Mouse (Mus musculus): ENCODE measurements at regions not wholly inside any gene's neighbourhood (a gene's known extent, or its start where the extent isn't known, plus 50 kb on each side); places are given as distances from the start of the nearest gene placed in this dataset.

DNA sequence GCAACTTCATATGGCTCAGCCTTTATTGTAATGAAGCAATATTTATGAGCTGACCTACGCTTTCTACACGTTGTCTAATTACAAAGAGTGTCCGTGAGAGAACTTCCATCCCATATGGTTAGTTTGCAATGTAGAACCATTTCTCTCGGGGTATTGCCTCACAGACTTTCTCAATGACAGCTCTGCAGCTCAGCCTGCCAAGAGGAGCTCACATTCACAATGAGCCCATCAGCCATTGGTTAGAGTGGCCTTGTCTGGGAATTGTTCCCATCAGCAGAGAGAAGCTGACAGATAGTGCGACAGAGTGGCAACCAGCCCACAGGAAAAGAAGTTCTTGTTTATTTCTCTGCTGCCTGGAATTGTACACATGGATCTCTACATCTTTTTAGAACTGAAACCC is 409.7 kb downstream of the Zfp704 start:
- peak in 1 of 2 experiments; percentile 14 for DNase-seq (ENCODE audit: low spot score in 2 of 2)

DNA sequence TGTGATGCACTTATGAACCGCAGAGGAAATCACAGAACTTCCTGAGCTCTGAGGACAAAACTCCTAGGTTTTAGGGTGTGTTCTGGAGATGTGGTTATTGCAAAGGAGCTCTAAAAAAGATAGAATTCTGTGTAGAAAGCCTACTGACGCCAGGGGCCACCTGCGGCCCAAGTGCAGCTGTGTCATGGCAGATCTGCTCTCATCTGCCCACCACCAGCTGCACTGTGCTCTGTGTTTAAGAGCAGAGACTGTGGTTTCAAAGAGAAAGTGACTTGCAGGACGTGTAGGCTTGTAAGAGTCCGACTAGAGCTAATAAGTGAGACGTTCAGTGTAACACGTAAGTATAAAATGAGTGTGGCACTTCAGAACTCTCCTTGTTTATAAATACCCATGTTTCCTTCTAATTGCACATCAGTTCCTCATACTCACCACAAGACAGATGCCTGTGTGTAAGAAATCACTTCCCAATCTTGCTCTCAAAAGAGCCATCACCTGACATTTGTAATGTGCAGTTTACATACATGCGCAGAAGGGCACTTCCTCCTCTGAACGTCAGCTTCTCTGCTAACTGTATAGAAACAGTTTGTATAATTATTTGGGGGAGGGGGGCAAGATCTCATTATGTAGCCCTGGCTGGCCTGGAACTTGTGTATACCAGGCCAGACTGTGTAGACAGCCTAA is 411.1 kb downstream of the Zfp704 start:
- DNase-seq (ENCODE audit: low spot score in 2 of 2) = no peak

DNA sequence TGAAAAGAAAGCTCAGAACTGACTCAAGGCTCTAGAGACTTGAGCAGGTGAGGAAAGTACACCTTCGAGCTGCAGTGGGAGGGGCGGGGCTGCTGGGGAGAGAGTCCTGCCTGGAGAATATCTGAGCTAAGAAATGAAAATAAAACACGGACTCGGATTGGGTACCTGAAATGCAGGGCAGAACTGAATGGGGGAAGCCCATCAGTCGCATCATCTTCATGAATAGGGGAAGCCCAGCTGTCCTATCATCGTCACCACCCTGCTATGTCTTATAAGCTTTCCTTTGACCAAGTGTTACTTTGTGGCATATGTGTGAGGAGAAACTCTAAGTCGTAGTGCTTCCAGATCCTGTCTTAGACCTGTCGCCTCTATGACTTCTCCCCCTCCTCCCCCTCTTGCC is 414.1 kb downstream of the Zfp704 start:
- no peak for DNase-seq (ENCODE audit: low spot score in 2 of 2)

DNA sequence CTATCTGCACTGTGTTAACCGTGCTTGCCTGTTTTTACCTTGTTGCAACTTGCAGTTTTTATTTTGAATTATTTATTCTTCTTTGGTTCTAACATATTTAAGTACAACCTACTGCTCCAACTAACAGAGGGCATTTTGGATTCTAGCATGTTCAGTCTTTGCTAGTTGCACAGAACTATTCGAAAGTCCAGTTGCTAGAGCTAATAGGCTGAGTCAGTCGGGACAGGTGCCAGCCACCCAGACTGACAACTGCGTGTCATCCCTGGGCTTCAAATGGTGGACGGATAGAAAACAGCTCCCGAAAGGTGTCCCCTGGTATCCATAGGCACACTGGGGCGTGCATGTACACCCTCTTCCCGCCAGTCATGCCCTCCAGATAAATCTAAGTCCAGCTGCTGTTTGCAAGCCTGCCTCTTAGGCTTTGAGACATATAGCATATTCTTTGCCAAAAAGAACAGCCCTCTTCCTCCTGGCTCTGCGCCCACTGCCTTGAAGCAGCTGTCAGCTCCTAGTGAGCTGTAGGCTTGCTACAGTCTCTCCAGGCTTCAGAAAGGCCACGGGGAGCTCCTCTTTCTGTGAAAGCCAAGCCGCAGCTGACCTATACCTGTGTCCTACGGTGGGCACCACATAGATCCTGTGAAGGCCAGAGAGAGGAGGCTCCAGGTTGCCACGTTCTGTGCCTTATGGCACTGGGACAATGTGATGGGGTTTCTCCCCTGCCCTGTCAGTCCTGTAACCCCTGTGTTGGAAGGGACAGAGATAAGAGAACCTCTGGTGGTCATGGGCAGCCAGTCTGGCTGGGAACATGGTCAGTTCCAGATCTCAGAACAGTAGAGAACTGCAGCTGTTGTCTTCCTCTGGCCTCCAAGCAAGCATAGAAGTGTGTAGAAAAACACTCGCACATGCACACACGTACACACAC is 420.3 kb downstream of the Zfp704 start:
- no peak for DNase-seq (ENCODE audit: low spot score in 2 of 2)

DNA sequence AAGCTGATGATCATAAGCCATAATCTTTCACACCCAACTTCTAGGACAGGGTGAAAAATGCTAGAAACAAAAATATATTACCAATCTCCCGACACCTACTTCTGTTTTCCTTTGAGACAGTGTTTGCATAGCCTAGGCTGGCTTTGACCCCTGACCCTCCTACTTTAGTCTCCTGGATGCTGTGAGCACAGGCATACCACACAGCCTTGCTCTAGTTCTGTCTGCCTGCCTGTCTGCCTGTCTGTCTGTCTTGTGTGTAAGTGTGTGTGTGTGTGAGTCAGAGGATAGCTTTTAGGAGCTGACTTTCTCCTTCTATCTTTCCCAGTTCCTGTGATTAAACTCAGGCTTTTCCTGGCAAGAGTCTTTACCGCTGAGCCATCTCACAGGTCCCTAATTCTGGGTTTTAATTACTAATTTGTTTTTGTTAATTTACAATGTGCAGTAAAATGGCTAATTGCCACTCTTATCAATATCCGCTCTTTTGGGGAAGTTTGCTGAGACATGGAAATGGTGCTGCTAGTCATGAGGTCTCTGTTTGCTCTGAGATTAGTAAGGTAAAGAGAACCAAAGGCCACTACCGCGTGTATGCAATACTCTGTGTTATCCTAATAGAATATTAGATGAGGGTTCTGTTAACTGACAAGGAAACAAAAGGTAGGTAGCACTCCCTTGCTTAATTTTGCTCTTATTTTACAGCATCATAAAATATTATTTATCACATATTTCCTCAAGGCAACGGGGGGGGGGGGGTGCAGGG is 423.3 kb downstream of the Zfp704 start:
- DNase-seq (ENCODE audit: low spot score in 2 of 2) = no peak

DNA sequence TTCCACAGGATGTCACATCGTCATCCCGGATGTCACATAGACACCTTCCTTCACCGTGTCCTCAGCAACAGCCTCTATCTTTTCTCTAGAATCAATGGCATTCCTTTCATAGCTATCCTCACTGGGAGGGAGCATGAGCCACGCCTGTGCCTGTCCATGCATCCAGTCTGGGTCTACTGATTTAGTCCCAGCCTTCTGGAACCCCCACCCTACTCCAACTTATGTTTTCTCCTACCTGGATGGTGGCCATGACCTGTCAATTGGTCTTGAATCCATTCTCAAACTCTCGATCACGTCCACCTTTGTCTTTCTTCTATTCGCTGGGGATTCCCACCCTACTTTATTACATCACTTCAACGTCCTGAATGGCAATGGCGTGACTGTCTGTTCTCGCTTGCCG is 428.3 kb downstream of the Zfp704 start:
- no peak for DNase-seq (ENCODE audit: low spot score in 2 of 2)

DNA sequence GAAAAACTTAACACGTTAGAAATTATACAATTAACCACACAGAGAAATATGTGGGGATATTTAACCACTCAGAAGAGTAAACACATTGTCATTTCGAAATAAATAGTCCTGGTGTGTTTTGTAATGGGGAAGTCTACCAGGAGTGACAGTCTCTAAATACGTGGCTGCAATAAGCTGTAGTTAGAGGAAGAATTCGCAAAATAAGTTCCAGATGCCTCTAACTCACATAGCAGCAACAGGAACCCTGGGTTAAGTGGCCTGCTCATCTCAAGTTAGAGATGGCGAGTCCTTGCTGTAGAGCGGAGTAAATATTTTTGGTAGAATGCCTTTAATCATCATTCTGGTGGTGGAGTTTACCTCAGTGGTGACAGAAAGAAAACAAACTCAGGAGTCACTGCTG is 430.2 kb downstream of the Zfp704 start:
- DNase-seq (ENCODE audit: low spot score in 2 of 2) = no peak

DNA sequence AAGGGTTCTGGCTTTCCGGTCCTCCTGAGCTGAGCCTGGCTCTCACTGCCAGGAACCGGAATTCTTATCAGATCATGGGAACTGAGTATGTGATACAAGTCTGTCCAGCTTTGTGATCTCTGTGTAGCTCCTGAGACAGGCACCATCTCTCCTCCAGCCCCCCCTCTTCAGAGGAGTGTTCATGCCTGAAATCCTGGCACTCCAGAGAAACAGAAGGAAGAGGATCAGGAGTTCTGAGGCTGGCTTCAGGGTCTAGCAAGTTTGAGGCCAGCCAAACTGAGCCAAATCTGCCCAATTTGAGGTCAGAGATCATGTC is 435.4 kb downstream of the Zfp704 start:
- no peak for DNase-seq (ENCODE audit: low spot score in 2 of 2)

DNA sequence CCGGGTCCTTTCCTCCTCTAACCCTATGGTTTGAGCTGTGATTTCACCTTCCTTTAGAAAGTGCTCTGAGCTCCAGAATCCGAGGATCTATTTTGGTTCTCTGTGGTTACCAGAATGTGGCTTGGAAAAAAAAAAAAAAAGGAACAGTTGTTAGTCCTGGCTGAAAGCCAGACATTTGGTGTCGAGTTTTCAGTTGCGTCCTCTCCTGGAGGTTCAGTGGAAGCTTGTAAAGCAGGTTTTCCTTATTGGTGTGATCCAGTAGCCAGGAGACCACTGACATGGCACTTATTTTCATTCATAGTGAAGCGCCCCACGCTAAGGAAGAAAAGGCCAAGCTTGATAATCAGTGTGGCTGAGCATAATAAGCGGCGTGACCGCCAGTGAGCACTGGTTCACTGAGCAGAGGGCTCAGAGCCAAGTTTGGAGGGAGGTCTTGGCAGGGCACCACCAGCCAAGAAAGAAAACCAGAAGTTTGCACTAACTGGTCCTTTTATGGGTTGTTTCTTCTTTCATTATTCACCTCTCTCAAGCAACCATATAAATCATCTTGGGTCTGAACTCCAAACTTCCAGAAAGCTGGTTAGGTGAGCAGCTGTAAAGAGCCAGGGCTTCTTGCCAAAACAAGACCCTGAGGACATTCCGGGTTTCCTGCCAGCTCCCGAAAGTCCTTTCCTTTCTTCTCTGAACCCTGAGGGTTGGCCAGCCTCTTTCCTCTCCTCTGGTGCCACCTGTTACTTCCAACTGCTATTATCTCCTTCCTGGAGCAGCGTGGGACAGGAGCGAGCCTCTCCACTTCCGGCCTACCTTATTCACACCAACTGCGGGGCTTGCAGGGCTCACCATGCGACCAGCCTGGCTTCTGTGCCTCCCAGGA is 436.0 kb downstream of the Zfp704 start:
- peak; percentile 11 to 51 for DNase-seq (ENCODE audit: low spot score in 2 of 2)

DNA sequence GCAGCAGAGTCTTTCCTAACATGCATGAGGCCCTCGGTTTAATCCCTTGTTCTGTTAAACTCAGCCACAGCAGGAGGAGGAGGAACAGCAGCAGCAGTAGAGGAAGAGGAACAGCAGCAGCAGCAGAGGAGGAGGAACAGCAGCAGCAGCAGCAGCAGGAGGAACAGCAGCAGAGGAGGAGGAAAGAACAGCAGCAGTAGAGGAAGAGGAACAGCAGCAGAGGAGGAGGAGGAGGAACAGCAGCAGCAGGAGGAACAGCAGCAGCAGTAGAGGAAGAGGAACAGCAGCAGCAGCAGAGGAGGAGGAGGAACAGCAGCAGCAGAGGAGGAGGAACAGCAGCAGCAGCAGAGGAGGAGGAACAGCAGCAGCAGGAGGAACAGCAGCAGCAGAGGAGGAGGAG is 437.9 kb downstream of the Zfp704 start:
- DNase-seq (ENCODE audit: low spot score in 2 of 2) = no peak

DNA sequence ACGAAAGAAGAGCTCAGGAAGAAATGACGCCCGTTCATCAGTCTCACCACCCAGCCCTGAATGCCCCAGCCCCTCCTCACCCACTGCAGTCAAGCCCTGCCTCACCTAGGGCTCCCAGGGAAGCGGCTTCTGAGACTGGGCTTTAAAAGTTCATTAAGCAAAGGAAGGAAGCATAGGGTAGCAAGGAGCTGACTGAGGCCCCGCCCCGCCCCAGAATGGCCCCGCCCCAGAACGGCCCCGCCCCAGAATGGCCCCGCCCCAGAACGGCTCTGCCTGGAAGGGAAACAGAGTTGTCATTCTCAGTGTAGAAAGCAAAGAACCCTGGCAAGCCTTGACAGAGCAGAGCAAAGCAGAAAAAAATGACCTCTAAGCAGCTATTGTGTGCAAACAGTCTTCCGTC is 440.9 kb downstream of the Zfp704 start:
- no peak for DNase-seq (ENCODE audit: low spot score in 2 of 2)

DNA sequence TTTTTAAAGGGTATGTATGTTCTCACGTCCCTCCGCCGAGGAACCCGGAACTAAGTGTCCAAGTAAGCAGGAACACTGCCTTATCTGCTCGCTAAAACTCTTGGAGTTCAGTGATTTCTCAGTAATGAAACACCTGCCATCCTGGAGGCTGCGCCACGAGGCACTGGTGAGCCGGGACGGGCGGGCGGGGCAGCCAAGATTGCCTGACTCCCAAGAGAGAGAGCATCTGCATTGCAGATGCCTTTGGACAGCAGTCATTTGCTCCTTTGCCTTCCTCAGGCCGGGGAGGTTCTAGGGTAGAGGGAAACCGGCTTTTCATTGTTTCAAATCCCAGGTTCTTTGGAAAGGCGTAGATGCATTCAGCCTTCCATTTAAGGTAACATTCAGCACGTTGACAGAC is 450.8 kb downstream of the Zfp704 start:
- DNase-seq (ENCODE audit: low spot score in 2 of 2) = no peak

DNA sequence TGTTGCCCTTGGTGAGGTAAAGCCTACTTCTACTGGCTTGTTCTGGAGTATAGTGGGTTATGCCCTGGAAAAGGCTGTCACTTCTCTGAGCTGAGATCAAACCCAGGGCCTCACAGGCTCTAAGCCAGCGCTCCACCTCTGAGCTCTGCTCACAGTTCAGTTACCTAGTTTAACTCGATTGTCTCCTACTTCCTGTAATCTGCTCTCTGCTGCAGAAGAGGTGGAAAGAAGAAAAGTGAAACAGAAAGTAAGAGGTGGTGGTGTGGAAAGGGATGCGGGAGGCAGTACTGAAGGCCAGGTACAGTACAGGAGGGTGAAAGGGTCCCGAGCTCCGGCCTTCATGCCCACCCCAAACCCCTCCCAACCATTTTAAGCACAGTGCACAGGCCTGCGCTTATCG is 455.7 kb downstream of the Zfp704 start:
- no peak for DNase-seq (ENCODE audit: low spot score in 2 of 2)

DNA sequence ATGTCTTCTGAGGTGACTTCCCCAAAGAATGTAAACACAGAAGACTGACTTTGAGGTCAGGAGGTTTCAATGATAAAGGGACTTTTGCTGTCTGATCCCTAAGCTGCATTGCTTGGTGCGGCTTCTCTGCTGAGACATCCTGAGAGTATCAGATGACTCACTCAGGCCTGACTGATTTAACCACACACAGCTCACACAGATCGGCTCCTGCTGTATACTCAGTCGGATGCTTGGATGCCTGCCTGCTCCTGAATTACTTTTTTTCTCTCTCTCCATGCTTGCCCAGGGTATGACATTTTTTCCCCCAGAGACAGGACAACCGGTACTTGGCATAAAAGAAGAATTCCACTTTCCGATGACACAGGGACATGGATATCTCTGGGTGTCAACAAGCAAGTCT is 456.2 kb downstream of the Zfp704 start:
- DNase-seq (ENCODE audit: low spot score in 2 of 2) = no peak

DNA sequence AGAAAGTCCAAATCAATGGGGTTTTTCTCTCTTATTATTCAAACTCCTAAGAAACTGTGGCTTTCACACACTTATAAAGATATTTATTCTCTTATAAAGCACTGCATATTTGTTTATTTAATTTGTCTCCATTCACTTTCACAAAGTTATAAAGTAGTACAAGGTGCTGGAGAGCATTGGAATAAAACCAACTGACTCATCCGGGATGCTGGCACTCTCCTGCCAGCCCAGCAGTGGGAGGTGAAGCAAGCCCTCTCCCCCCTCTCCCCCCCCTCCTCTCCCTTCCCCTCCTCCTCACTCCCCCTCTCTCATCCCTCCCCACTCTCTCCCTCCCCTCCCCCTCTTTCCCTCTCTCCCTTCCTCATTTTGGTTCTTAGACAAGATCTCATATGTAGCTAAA is 457.6 kb downstream of the Zfp704 start:
- no peak for DNase-seq (ENCODE audit: low spot score in 2 of 2)

DNA sequence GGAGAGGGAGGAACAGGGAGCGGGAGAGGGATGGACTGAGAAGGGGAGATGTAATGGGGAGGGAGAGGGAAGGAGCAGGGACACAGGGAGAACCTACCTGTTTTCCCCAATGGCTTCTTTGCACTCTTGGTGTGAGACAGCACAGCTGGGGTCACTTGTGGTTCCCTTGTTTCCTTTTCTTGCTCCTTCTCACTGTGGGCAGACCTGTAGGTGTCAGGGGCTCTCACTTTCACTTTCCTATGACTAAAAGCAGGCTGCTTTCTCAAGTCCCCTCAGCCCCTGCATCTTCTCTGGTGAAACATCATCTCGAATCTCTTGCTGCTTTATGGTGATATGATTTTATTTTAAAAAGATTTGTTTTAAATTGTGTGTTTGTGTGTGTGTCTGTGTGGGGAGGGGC is 458.3 kb downstream of the Zfp704 start:
- no peak for DNase-seq (ENCODE audit: low spot score in 2 of 2)

DNA sequence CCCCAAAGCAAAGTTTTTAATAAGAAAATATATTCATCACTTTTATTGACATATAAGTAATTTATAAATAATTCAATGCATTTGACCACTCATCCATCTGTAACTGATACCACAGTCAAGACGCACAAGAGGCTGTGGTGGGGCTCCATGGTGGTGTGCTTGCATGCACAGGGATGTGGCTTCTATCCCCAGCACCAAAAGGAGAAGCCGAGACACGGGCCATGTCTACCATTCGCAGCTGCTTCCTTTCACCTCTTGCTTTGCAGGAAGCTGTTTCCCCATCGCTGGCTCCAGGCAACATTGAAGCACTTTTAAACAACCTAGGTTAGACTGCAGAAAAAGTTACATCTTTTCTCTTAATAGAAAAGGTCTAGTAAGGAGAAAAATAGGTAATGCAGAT is 461.3 kb downstream of the Zfp704 start:
- DNase-seq (ENCODE audit: low spot score in 2 of 2) = no peak

DNA sequence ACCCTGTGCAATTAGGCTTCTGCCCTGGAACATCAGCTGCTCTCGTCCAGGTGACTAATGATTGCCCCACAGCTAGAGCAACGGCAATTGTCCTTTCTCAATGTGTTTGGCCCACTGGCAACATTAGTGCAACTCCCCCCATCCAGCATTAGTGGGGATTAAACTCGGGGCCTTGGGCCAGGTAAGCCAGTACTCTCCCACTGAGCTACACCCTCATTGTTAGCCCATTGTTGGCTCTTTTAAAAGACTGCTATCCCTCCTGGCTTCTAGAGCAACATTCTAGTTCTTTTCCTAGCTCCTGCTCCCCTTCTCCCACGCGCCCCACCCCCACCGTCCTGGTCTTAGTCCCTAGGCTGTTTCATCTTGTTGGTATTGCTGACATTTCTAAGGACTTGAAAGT is 463.4 kb downstream of the Zfp704 start:
- DNase-seq (ENCODE audit: low spot score in 2 of 2) = no peak

DNA sequence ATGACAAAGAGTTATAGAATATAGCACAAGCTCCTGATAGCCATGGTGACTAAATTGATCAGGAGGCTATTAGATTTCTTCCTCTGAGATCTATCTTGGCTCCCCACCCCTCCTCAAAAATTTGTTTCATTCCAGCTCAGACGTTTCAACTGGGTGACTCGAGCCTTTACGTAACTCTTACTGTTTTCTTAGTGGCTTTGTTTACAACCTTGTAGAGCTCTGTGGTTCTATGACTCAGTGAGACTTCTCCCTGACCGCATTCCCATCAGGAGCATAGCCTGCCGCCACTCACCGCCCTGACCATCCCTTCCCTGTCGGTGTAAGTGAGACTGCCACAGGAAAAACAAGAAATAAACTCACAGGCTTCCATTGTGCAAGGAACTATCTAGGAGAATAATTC is 464.3 kb downstream of the Zfp704 start:
- DNase-seq (ENCODE audit: low spot score in 2 of 2) = no peak

DNA sequence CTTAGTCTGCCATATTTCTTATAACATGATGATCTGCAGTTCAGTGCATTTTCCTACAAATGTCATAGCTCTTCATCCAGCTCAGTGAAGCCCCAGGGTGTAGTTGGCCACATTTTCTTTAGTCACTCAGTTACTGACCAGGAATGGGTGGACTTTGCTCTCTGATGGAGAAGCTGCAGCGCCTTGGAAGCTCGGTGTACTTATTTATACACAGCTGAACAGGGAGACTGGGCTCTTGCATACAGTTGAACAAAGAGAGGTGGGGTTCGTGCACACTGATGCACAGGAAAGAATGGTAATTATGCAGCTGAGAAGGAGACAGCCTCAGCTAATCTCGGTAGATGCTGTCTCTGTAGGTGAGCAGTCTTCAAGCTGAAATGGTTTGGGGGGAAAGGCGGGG is 468.0 kb downstream of the Zfp704 start:
- no peak for DNase-seq (ENCODE audit: low spot score in 2 of 2)

DNA sequence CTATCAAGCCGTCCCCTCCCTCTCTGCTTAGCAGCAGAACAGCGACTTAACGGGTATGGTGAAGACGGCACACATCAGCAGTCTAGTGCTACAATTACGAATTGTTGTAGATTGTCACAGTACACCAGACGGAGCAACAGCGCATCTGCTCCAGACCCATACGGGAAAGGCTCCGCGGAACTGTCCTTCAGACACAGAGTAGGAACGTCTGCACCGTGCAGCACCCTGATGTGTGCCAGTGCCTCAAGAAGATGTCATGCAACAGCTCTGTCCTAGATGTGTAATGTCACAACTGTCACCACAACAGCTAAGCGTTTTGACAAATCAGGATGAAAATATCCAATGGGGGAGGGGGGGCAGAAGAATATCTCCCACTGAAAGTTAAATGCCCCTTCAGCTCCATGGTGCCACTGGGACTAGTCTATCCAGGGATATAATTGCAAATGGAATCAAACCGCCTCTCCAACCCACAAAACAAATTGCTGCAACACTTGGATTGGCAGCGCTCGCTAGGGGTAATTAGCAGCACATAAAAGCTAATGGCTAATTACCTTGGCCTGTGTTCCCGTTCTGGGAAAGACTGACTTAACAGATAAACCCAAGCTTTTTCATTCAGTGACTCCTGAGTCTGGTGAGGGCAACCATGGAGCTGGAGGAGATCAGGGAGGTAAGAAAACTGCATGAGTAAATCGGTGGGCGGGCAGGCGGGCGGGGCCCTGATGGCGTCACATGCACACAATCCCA is 472.6 kb downstream of the Zfp704 start:
- DNase-seq (ENCODE audit: low spot score in 2 of 2) = no peak
